Mouse (Mus musculus): ENCODE data around the gene Enpp7.

The Enpp7 gene

DNA sequence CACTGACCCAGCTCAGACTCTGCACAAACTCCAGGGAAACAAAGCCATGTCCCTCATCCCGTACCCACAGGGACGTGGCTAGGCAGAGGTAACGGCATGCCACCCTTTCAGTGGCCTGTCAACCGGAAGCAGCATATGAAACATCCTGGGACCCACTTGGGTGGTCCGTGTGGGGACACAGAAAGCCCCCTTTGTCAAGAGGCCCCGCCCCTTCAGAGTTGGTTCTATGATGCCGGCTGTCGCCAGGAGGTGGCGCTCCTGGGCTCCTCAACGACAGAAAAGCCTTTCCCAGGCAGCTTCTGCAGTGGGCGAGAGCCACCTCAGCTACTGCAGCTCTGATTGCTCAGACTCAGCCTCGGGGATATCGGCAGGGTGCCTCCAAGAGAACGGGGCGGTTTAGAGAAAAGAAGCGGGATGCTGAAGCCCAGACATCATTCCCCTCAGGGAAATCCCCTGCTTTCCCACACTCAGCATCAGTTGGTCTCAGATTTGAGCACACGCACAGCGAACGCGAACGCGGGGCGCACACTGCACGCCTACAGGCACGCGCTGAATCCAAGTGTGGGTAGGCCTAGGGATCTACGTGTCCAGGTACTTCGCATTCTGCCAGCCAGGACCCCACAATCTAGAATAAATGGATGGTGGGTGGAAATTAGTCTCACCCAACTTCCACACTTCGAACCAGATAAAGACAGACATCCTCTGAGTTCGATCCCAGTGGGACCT is 10.7 kb downstream of the Enpp7 start:
- DNase-seq (ENCODE audit: low spot score in 2 of 2): peak; percentile 67 to 80

DNA sequence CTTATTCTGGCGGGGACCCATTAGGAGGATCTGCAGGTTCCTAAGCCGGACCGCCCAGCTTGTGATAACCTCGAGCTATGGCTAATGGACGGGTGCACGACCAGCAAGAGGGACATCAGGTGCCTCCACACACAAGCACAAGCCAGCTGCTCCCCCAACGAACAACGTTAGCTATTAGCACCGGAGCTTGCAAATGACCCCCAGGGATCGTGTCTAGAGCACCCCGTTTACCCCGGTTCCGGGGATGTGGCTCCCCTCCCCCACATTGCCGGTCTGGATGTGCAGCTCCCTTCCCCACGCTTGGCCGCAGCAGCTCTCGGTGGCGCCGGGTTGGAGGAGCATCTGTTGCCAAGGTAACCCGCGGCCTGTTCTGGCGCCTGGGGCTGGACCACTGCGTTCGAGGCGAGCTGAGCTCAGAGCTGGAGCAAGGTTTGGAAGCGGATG is 11.4 kb downstream of the Enpp7 start:
- DNase-seq (ENCODE audit: low spot score in 2 of 2): peak in 1 of 2 experiments; percentile 19

DNA sequence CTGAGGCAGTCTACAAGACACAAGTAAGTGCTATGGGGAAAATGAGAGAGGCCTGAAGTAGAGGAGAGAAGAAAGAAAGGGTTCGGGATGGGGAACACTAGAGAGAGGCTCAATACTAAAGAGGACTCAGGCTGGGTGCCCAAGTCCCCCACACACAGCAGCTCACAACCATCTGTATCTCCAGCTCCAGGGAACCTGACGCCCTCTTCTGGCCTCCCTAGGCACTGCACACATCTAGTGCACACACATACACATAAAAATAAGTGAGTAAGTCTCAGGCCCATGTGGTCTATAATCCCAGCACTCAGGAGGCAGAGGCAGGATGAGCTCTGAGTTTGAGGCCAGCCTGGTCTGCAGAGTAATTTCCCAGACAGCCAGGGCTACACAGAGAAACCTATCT is 12.9 kb downstream of the Enpp7 start:
- DNase-seq (ENCODE audit: low spot score in 2 of 2): no peak

- DNase-seq (ENCODE audit: low spot score in 2 of 2): no peak
Measured at GRCm38 (mm10) chr11:119001493-119002128, 13.6 kb downstream of the Enpp7 start.

DNA sequence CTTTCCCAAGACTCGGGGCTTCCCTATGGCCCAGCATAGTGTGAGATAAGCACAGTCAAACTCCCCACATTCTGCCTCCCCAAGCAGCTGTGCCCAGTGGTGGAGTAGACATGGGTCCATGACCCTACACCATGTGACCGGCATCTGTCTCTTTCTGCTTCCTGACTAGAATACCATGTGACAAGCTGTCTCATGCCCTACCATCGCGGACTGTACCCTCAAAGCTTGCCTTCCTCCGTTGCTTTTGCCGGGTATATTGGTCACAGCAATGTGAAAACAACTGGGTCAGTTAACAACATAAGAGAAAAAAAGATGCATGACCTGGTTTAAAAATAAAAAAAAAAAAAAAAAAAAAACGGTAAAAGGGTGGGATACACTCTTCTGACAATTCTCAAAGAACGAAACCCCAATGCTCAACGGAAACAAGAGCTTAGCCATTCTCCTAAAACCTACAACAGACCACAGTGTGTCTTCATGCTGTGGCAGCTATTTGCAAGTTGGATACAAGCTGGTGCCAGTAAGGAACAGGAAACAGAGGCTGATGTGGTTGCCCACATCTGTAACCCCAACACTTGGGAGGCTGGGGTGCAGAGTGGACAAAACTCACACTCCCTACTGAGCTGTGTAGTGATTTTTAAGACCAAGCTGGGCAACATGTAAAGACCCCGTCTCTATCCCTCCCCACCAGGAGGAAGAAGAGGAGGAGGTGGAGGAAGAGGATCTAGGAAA is 17.7 kb downstream of the Enpp7 start:
- no peak for DNase-seq (ENCODE audit: low spot score in 2 of 2)

DNA sequence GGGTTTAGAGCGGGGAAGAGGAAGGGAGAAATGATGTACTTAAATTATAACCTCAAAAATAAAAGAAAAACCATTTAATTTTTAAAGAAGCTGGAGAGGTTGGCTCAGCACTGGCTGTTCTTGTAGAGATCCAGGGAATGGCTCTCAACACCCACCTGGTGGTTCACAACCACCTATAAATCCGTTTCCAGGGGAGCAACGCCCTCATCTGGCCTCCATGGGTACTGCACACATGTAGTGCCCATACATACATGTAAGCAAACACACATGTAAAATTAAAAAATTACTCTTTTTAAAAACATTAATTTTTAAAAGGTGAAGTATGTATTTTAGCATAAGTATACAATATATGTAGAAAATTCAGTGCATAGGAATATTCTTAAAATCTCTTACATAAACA is 18.5 kb downstream of the Enpp7 start:
- no peak for DNase-seq (ENCODE audit: low spot score in 2 of 2)

- peak in 1 of 2 experiments; percentile 30 for DNase-seq (ENCODE audit: low spot score in 2 of 2)
Measured at GRCm38 (mm10) chr11:119007461-119008456, 19.8 kb downstream of the Enpp7 start.

- DNase-seq (ENCODE audit: low spot score in 2 of 2): no peak
Measured at GRCm38 (mm10) chr11:119014455-119014854, 26.5 kb downstream of the Enpp7 start.

GRCm38 (mm10) chr11:119017506-119017905 is 29.5 kb downstream of the Enpp7 start:
- no peak for DNase-seq (ENCODE audit: low spot score in 2 of 2)

DNA sequence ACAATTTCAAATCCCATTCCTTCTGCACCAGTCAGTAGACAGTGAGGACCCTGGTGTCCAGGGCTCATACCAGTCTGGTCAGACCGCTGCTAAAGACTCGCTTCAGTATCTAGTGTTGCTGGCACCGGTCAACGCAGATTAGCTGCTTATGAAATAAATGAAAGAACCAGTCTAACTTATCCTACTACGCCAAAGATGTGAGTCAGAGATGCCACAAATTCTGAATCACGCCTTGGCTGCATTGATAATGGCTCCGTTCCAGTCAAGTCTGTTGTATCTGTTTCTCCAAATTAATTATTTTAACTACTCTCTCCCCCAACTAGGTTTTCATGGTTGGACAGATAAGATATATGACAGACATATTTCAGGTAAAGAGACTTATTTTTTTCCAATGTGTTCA is 33.2 kb downstream of the Enpp7 start:
- DNase-seq (ENCODE audit: low spot score in 2 of 2): no peak

DNA sequence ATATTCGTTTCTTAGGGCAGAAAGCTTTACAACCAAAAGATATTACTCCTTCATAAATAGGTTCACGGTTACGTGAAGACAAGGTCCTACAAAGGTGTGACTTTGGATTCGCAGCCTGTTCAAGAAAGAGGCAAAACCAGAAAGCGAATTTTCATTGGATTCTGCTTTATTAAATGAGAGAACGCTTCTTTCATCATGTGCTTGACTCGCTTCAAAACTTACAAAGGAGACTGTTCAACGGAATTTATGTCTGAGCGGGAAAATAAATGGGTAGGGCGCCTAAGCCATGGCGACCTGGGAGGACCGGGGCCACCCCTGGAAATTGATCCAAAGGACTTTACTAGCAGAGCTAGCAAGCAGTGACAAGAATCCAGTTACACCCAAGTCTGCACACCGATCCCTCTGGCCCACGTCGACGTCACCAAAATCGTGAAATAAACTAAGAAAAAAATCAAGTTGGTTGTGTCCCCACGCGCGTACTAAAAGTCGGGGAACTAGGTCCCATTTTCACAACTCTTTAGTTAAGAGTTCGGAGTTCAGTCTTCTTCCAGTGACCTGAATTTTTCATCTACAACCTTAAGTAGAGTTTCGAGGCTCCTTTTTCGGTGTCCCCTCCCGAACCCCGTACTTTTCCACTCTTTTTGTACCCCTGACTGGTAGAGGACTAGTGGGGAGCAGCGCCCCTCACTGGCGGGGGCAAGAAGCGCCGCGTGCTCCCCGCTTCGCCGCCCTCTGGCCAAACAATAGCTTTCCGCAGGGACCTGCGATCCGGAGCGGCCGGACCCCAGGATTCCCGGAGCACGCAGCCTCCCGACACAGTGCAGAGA is 34.3 kb downstream of the Enpp7 start:
- no peak for DNase-seq (ENCODE audit: low spot score in 2 of 2)

DNA sequence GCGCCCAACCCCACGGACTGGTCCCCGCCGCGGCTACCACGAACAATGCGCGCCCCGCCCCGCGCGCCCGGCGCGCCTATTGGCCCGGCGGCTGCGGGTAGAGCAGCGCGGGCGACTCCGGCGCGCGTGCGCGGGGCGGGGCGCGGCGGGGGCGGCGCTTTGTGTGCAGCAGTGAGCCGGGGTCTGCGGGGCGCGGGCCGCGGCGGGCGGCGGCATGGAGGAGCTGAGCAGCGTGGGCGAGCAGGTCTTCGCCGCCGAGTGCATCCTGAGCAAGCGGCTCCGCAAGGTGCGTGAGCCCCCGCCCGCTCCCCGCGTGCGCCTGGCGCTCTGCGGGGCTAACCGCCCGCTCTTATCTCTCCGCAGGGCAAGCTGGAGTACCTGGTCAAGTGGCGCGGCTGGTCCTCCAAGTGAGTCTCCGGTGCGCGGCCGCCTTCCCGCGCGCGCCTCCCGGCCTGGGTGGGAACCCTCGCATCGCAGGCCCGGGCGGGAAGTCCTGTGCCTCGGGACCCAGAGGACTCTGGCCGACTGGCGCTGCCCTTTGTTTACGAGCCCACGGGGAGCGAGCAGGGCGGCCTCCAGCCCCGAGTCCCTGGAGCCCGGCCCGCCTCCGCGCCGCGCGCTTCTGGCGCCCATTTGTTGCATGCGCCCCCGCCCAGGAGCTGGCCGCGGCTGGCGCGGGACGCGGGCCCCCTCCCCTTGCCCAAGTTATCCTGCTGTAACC is 35.1 kb downstream of the Enpp7 start, which contains the start of gene Cbx2:
TSS of gene Cbx2 (plus strand) at position 68 of the 721 bp plus-strand sequence.
- peak; percentile 78 to 90 for DNase-seq (ENCODE audit: low spot score in 2 of 2)

- DNase-seq (ENCODE audit: low spot score in 2 of 2): peak in 1 of 2 experiments; percentile 37
Measured at GRCm38 (mm10) chr11:119023616-119023980, 35.6 kb downstream of the Enpp7 start.

DNA sequence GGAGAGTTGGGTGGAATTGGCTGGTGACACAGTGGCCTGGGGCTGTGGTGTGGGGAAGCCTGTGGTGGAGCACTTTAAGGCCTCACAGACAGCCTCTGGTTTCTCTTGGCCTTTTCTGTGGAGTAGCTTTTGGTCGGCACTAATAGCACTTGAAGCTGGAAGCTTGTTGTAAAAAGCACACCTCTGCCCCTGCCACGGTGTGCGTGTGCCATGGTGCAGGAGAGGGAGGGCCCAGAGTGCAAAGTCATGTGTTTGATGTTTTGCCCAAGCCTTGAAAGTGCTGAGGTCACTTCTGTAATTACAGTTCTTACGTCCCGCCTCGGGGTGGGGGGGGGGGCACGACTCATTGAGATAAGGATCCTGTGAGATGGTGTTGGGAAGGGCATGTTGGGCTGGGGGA is 36.3 kb downstream of the Enpp7 start:
- no peak for DNase-seq (ENCODE audit: low spot score in 2 of 2)

GRCm38 (mm10) chr11:119026203-119026602 is 38.2 kb downstream of the Enpp7 start:
- no peak for DNase-seq (ENCODE audit: low spot score in 2 of 2)

DNA sequence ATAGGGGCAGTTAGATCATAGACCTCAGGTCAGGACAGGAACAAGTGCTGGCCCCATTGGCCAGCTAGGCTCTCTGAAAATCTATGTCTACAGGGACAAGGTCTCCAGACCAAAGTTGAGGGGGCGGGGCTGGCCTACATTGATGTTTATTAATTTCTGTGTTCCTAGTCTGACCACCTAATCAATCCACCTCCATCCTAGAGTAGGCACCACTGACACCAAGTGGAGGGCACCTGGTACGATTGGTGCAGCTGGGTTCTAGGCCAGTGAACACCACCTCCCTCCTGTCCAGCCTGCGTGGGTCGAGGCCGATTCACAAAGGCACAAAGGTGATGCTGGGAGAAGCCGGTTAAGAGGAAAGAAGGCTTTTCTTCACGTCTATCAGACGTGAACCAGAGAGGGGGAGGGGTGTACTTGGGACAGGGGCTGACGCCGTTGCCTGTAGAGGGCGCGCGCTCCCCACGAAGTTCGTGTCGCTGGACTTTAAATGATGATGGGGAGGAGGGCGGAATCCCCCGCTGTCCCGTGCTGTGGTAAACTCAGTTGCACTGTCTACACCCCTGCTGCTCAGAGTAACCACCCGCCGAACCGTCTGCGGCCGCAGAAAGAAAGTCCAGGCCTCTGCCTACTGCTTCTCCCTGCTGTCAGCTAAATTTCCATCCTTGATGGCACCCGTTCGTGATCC is 46.0 kb downstream of the Enpp7 start:
- peak; percentile 73 to 91 for DNase-seq (ENCODE audit: low spot score in 2 of 2)

DNA sequence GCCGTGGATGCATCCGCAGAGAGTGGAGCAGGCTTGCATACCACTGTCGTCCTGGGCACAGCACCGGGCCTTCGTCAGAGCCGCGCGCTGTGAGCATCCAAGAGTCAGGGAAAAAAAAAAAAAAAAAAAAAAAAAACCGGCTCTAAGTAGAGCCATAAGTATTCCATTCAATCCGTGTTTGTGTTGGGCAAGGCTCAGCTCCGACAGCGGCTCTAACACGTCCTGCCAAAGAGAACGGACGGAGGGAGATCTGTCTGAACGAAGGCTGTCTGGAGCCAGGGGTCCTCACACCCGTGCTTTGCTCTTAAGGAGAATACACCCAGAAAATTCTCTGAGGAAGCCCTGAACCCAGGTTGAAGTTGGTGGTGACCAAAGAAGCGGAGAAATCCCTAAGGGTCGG is 46.6 kb downstream of the Enpp7 start:
- no peak for DNase-seq (ENCODE audit: low spot score in 2 of 2)

- no peak for DNase-seq (ENCODE audit: low spot score in 2 of 2)
Measured at GRCm38 (mm10) chr11:119035094-119035685, 47.2 kb downstream of the Enpp7 start.

GRCm38 (mm10) chr11:119035686-119036165 is 47.7 kb downstream of the Enpp7 start:
- DNase-seq (ENCODE audit: low spot score in 2 of 2): no peak
